Mouse (Mus musculus): Measurements from ENCODE around the gene Mrrf.

DNA sequence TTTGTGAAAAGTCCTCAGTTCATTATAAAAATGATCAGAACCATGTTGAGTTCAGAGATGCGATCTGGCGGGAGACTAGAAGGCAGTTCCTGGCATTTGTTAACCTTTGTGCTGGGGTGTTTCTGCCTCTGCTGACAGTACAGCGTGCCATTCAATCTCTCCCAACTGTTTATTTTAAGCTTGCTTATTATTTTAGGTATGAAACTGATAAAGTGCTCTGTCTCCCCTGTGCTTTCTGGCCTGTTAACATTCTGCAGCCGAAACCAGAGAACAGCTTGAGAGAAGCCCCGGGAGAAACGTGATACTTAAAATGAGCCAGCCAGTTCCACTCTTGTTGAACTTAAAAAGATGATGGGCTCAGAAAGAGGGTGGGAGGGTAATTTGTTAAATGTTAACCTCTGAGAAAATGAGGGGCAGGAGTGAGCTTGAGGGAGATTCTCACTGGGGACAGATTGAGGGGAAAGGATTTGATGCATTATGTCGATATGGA, 12.7 kb downstream of the Mrrf start:
- TF ChIP-seq CTCF (IDR thresholded peaks at IDR 0.05; ENCODE audit: low read depth, low read length) (no peak), GATA1 (IDR thresholded peaks at IDR 0.05; ENCODE audit: borderline replicate concordance, low read length) (no peak)

Data from G1E (cell line).